Mouse (Mus musculus) thymus, adult 2 months (tissue): ENCODE measurements around the gene Gm9112.
"Not testable (repeated sequence)": the region's sequence is repeated elsewhere in the genome, so short reads cannot be mapped to it uniquely, and the experiment has no call there.

ENCODE experiments used
- CTCF ChIP-seq: fragments of 200-500 bp; IDR thresholded peaks from 2 replicates; pipeline ENCODE4 v1.5.1; 2012; ENCODE audit warnings: mild to moderate bottlenecking, control low read depth, low read length, moderate library complexity, borderline replicate concordance; ENCODE audit not compliant: control insufficient read depth, poor library complexity, insufficient read depth; ENCODE audit errors: extremely low read depth
- POLR2A ChIP-seq: fragments of 200-500 bp; IDR thresholded peaks from 2 replicates; pipeline ENCODE4 v1.6.1; 2012; ENCODE audit warnings: mild to moderate bottlenecking, low read length, control low read depth, moderate library complexity; ENCODE audit not compliant: control insufficient read depth, poor library complexity, insufficient read depth; ENCODE audit errors: extremely low read depth

GRCm38 (mm10) chrX:102689252-102689651, 18.2 kb downstream of the Gm9112 start:
- TF ChIP-seq POLR2A, CTCF: not testable (repeated sequence)
